Mouse (Mus musculus) liver, embryonic 14.5 days (tissue): ENCODE measurements around the gene Samsn1.

Experiments
- CTCF ChIP-seq: IDR thresholded peaks from 2 replicates; pipeline ENCODE4 v1.5.1; 2016; ENCODE audit warnings: antibody characterized with exemption, low read depth, control low read depth
- EP300 ChIP-seq: IDR thresholded peaks from 2 replicates; pipeline ENCODE4 v1.6.1; 2016; ENCODE audit warnings: antibody characterized with exemption, low read depth

DNA sequence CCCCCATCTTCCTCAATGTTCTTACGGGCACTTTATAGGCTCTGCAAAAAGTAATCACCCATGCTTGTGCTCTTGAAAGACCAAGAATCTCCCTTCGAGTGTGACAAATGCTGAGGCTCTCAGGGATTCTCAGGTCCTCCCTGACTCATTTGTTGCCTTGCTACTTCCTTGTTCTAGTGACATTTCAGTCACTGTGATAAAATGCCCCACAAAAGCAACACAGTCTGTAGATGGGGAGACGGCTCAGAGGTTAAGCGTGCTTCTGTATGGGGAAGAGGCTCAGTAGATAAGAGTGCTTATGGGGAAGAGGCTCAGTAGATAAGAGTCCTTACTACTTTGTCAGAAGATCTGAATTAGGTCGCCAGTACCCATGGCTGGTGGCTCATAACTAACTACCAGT, 104.4 kb downstream of the Samsn1 start:
- TF ChIP-seq EP300: peak; percentile 72
- no peak for TF ChIP-seq CTCF
